In the genomic region with DNA sequence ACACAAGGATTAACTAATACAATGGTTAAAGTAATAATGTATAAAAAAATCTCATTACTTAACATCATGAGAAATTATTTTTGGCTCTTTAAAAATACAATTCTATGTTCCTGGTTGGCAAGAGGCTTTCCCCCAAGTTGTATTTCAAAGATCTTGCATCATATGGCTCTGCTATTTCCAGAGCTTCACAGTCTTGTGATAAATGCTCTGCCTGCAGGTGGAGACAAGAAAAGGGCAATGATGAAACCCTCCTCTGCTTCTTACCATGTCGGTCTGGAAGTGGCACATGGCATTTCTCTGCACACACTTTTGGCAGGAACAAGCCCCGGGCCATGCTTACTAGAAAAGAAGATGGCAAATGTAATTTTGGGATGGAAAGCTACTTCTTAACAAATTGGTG, we compare ENCODE assay signal across 28 mouse cellular contexts. TPM values are rescaled to one million over a fixed set of nuclear protein-coding genes. Genes with fewer than 3 reads are reported as not detected.
"Had no signal": no experiment of that assay in that cellular context is flagged by ENCODE, and none has a peak within 500 bp of the region (broad histone marks: within the 10 kb centered on the region; RNA-seq: fewer than 3 reads in every experiment).

No protein-coding gene starts in this region.

- H3K4me1 ChIP-seq: liver, embryonic 13.5 days; midbrain, embryonic 13.5 days; stomach, embryonic 15.5 days had no signal

- DNase-seq: kidney, adult 2 months; kidney, postnatal 25 days; liver, embryonic 13.5 days; lung, adult 2 months; thymus, adult 18-20 months; thymus, postnatal 36 days had no signal

- H3K9me3 ChIP-seq: liver, embryonic 13.5 days; midbrain, embryonic 13.5 days; stomach, embryonic 15.5 days had no signal

- H3K4me3 ChIP-seq: layer of hippocampus, adult 2 months; liver, embryonic 13.5 days; midbrain, embryonic 13.5 days; stomach, embryonic 15.5 days had no signal

- H3K4me2 ChIP-seq: liver, embryonic 13.5 days; midbrain, embryonic 13.5 days; stomach, embryonic 15.5 days had no signal

- H3K27ac ChIP-seq: kidney, postnatal 0 days; layer of hippocampus, adult 2 months; liver, embryonic 13.5 days; macrophage; midbrain, embryonic 13.5 days; stomach, embryonic 15.5 days had no signal

- H3K27me3 ChIP-seq: liver, embryonic 13.5 days; midbrain, embryonic 13.5 days; stomach, embryonic 15.5 days had no signal

- ATAC-seq: intestine, postnatal 0 days; midbrain, embryonic 13.5 days; midbrain, embryonic 16.5 days had no signal

- H3K9ac ChIP-seq: liver, embryonic 13.5 days; midbrain, embryonic 13.5 days; stomach, embryonic 15.5 days had no signal

- H3K36me3 ChIP-seq: liver, embryonic 13.5 days; midbrain, embryonic 13.5 days; stomach, embryonic 15.5 days had no signal

RNA-seq across cellular contexts. Expression of gene Apcs, which starts 23.6 kb away (rescaled TPM):
- total RNA-seq: layer of hippocampus, adult 2 months; layer of hippocampus, postnatal 10 days; left cerebral cortex, adult 8-10 months; left cerebral cortex, postnatal 14 days; megakaryocyte, adult 5-6 weeks; monocyte, adult 5-6 weeks had no signal
- polyA plus RNA-seq: kidney, adult 2 months; large intestine, adult 2 months; limb, embryonic 11.5 days; limb, embryonic 14.5 days; macrophage; midbrain, embryonic 13.5 days; midbrain, embryonic 16.5 days; neural tube, embryonic 11.5 days; neural tube, embryonic 14.5 days; testis, adult 2 months; urinary bladder, adult 2 months had no signal

RNA-seq across cellular contexts. Expression of gene Olfr16, which starts 31.8 kb away (rescaled TPM):
- total RNA-seq: layer of hippocampus, adult 2 months; layer of hippocampus, postnatal 10 days; left cerebral cortex, adult 8-10 months; left cerebral cortex, postnatal 14 days; megakaryocyte, adult 5-6 weeks; monocyte, adult 5-6 weeks had no signal
- polyA plus RNA-seq: intestine, postnatal 0 days; kidney, adult 2 months; kidney, embryonic 14.5 days; kidney, postnatal 0 days; large intestine, adult 2 months; limb, embryonic 11.5 days; limb, embryonic 14.5 days; liver, embryonic 13.5 days; liver, embryonic 16.5 days; lung, adult 2 months; lung, embryonic 16.5 days; macrophage; midbrain, embryonic 13.5 days; midbrain, embryonic 16.5 days; neural tube, embryonic 11.5 days; neural tube, embryonic 14.5 days; stomach, embryonic 15.5 days; urinary bladder, adult 2 months had no signal
